Mouse (Mus musculus) heart, postnatal 0 days (tissue): Measurements from ENCODE around the gene Gm37240.

Experiments used
- CTCF ChIP-seq: IDR thresholded peaks from 2 replicates; pipeline ENCODE4 v1.5.1; 2016; ENCODE audit warnings: antibody characterized with exemption, control low read depth, low read depth
- EP300 ChIP-seq: IDR thresholded peaks from 2 replicates; pipeline ENCODE4 v1.6.1; 2016; ENCODE audit warnings: antibody characterized with exemption, low read depth

DNA sequence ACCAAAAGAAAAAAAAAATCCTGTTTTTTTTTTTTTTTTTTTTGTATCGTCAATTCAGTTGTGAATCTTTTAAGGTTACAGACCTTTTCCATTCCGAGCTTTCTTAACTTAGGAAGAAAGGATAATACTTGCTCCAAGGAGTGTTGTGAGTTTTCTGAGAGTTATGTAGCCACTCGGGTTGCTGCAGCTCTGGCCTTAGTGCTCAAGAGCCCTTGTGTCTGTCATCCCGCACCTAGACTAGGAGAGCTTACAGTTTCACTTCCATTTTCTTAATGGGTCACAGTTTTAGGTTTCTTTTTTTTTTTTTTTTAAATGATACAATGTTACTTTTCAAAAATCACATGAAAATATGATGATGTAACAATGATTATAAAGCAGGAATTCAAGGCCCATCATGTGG lies 1059.7 kb downstream of the Gm37240 start:
- TF ChIP-seq CTCF (no peak), EP300 (no peak)
